Mouse (Mus musculus) thymus, adult 2 months (tissue): ENCODE measurements around the gene Utrn.

Experiments
- CTCF ChIP-seq: fragments of 200-500 bp; IDR thresholded peaks from 2 replicates; pipeline ENCODE4 v1.5.1; 2012; ENCODE audit warnings: mild to moderate bottlenecking, control low read depth, low read length, moderate library complexity, borderline replicate concordance; ENCODE audit not compliant: control insufficient read depth, poor library complexity, insufficient read depth; ENCODE audit errors: extremely low read depth
- POLR2A ChIP-seq: fragments of 200-500 bp; IDR thresholded peaks from 2 replicates; pipeline ENCODE4 v1.6.1; 2012; ENCODE audit warnings: mild to moderate bottlenecking, low read length, control low read depth, moderate library complexity; ENCODE audit not compliant: control insufficient read depth, poor library complexity, insufficient read depth; ENCODE audit errors: extremely low read depth

DNA sequence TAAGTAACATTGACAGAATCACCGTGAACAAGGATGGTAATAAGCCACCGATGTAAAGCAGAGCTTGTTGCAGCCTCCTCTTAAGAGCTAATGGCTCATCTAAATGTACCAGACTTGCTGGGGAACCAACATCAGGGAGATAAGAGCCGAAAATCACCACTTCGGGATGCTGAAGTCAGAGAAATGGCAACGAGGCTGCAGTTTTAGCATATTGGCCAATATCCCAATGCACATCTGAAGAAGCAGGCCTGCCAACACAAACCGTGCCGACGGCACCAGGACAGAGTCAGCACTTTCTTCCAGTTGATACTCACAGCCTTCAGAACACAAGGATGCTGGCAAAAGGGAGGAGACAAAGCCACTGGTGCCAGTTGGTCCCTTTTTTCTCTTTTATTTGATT lies 442.3 kb downstream of the Utrn start:
- TF ChIP-seq CTCF (no peak), POLR2A (no peak)
